Mouse (Mus musculus): Measurements from ENCODE around the gene Atf7.

DNA sequence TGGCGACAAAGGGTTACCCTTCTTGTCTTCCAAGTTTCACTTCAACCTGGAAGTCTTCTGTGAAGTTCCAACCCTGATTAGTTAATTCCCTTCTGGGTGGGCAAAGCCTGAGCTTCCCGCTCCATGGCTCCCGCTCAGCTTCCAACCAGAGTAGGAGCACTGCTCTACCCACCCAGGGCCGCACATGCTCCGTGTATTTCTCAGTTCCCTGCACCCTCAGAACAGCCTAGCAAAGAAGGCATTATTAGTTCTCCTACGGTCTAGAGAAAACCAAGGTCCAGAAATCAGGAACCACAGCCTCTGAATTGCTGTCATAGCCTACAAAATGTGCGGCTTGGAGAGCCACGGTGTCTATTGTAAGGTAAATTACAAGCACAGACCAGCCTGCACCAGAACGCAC lies 115.2 kb downstream of the Atf7 start:
- no peak for TF ChIP-seq CTCF (IDR thresholded peaks at IDR 0.05; ENCODE audit: low read depth)
- no peak for TF ChIP-seq EP300 (IDR thresholded peaks at IDR 0.05; ENCODE audit: low read depth)

Measured in heart, postnatal 0 days (tissue).